Mouse (Mus musculus) stomach, postnatal 0 days (tissue): ENCODE measurements at regions not wholly inside any gene's neighbourhood (a gene's known extent, or its start where the extent isn't known, plus 50 kb on each side); places are given as distances from the start of the nearest gene placed in this dataset.

Experiments
- ATAC-seq: fragments of 200-750 bp; cut with Nextera tagmentation; 2 replicates; pipeline ENCODE4 v1.8.0; 2017; ENCODE audit not compliant: low FRiP score, low TSS enrichment
- DNase-seq: peaks from one replicate; pipeline ENCODE4 v3.0.0-alpha.2; 2016; ENCODE audit warnings: low spot score
- H3K27ac ChIP-seq: fragments of 300-500 bp; sonication (generic); replicated peaks from 2 replicates; pipeline ENCODE4 v1.5.1; 2014; ENCODE audit warnings: mild to moderate bottlenecking, control low read depth
- H3K27me3 ChIP-seq: fragments of 300-500 bp; sonication (generic); 2 replicates; pipeline ENCODE4 v1.6.1; 2014; ENCODE audit warnings: low read length; ENCODE audit not compliant: control insufficient read depth, insufficient read depth
- H3K36me3 ChIP-seq: fragments of 300-500 bp; sonication (generic); 2 replicates; pipeline ENCODE4 v1.6.1; 2014; ENCODE audit warnings: low read length, mixed read lengths; ENCODE audit not compliant: control insufficient read depth, insufficient read depth
- H3K4me1 ChIP-seq: fragments of 300-500 bp; sonication (generic); replicated peaks from 2 replicates; pipeline ENCODE4 v1.6.1; 2014; ENCODE audit warnings: antibody characterized with exemption; ENCODE audit not compliant: control insufficient read depth, insufficient read depth
- H3K4me2 ChIP-seq: fragments of 300-500 bp; sonication (generic); replicated peaks from 2 replicates; pipeline ENCODE4 v1.6.1; 2014; ENCODE audit warnings: low read depth, mild to moderate bottlenecking, control low read depth, moderate library complexity
- H3K4me3 ChIP-seq: fragments of 300-500 bp; sonication (generic); 2 replicates; pipeline ENCODE4 v1.5.1; 2014; ENCODE audit warnings: low read depth, low read length, control low read depth
- H3K9ac ChIP-seq: fragments of 300-500 bp; sonication (generic); 2 replicates; pipeline ENCODE4 v1.6.1; 2014; ENCODE audit warnings: mild to moderate bottlenecking, low read length, control low read depth, mixed read lengths
- H3K9me3 ChIP-seq: fragments of 300-500 bp; sonication (generic); 2 replicates; pipeline ENCODE4 v1.6.1; 2016; ENCODE audit warnings: low read length; ENCODE audit not compliant: control insufficient read depth
- CTCF ChIP-seq: IDR thresholded peaks from 2 replicates; pipeline ENCODE4 v1.5.1; 2016; ENCODE audit warnings: antibody characterized with exemption, low read depth, mild to moderate bottlenecking, moderate library complexity
- EP300 ChIP-seq: optimal IDR thresholded peaks from 2 replicates; pipeline ENCODE3; 2016; ENCODE audit warnings: antibody characterized with exemption
- WGBS: fragments of 180-500 bp; shearing (Covaris S2); extraction: QIAGEN DNeasy Blood & Tissue Kit; methylation state at CpG from one replicate; pipeline ENCODE4 v1.1.7; 2014; 5-methylcytosine and 5-hydroxymethylcytosine counted together

DNA sequence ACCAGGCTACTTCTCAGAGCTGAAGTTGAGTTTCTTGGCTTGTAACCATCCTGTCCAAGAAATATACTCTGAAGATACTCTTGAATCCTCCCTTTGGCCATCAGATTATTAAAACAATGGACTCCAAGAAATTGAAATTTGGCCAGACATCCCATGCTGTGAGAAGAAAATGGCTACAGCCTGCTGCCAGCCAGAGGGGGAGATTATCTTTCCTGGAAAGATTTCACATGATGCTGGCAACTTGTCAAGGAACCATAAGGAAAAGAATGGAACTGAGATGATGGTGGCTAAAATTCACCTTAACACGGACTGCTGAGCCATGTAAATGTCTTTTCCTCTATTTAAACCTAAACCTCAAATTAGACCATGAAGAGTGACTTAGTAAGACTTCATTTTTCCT, 698.7 kb upstream of the Castor2 start:
- H3K36me3 ChIP-seq: no peaks in the 10 kb centered on the region
- no peak overlapping the region for H3K9ac ChIP-seq
- H3K4me3 ChIP-seq: no peak overlapping the region
- no peak for TF ChIP-seq CTCF
- no peak for TF ChIP-seq EP300
- no peaks in the 10 kb centered on the region for H3K4me1 ChIP-seq
- ATAC-seq (no peak), DNase-seq (no peak)
- H3K27ac ChIP-seq: no peak overlapping the region
- 69% methylated on average over 1 of the region's 1 CpGs for whole genome bisulfite sequencing
- H3K9me3 ChIP-seq: no peaks in the 10 kb centered on the region
- H3K4me2 ChIP-seq: no peak overlapping the region
- no peaks in the 10 kb centered on the region for H3K27me3 ChIP-seq

DNA sequence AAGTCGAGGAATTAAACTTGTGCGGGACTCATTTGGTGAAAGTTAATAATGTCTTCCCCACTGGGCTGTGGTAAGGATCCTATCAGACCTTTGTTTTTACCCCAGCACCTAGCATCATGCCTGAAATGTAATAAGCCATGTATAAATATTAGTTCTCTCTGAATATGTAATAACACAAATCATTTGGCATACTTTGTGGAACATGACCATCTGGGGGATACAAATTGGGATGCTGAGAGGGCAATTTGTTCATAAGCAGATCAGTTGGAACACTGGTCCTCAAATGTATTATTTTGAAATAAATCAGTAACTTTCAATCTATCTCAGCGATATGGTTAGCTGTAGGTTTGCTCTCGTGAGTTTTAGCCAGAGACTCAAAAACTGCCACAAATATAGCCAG, 709.6 kb upstream of the Castor2 start:
- Histone ChIP-seq H3K9me3 (no peaks in the 10 kb centered on the region), H3K36me3 (no peaks in the 10 kb centered on the region), H3K4me1 (no peaks in the 10 kb centered on the region), H3K9ac (no peak overlapping the region), H3K27me3 (no peaks in the 10 kb centered on the region), H3K27ac (no peak overlapping the region), H3K4me3 (no peak overlapping the region), H3K4me2 (no peak overlapping the region)
- 74% methylated on average over 4 of the region's 4 CpGs for WGBS
- no peak for DNase-seq
- TF ChIP-seq CTCF: no peak
- no peak for TF ChIP-seq EP300
- no peak for ATAC-seq

DNA sequence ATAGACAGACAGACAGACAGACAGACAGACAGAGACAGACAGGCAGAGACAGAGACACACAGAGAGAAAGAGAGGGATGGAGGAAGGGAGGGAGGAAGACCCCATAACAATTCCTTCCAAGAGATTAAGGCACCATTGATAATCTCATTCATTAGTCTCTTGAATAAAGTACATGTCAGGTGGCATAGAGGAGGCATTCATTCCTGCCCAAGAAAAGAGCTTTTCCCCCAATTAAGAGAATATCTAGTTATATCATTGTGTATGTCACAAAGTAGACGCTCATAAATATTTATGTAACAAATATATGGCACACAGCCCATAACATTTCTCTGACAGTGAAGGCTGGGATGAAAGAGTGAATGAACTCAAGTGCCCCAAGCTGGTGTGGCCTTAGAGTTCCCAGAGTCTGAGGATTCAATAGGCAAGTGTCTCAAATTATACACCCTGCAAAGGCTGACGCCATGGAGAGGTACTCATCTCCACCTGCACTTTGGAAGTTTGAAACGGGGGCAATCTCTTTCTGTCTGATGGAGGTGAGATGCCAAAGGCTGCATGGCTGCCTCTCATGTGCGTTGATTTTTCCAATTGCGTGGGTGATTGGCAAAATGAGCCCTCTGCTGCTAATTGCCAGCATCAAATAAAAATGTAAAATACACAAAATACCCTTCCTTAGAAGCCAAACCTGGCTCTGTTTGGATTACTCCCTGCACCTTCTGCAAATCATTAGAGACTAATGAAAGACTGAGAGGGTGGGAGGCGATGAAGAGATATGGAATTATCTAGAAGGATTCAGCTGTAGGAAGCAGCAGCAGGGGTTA, 710.3 kb upstream of the Castor2 start:
- WGBS: 78% methylated on average over 6 of the region's 6 CpGs
- DNase-seq (no peak), ATAC-seq (no peak)
- Histone ChIP-seq H3K27me3 (no peaks in the 10 kb centered on the region), H3K4me3 (no peak overlapping the region), H3K27ac (no peak overlapping the region), H3K9me3 (no peaks in the 10 kb centered on the region), H3K9ac (no peak overlapping the region), H3K36me3 (no peaks in the 10 kb centered on the region), H3K4me1 (no peaks in the 10 kb centered on the region), H3K4me2 (no peak overlapping the region)
- TF ChIP-seq EP300 (no peak), CTCF (no peak)

DNA sequence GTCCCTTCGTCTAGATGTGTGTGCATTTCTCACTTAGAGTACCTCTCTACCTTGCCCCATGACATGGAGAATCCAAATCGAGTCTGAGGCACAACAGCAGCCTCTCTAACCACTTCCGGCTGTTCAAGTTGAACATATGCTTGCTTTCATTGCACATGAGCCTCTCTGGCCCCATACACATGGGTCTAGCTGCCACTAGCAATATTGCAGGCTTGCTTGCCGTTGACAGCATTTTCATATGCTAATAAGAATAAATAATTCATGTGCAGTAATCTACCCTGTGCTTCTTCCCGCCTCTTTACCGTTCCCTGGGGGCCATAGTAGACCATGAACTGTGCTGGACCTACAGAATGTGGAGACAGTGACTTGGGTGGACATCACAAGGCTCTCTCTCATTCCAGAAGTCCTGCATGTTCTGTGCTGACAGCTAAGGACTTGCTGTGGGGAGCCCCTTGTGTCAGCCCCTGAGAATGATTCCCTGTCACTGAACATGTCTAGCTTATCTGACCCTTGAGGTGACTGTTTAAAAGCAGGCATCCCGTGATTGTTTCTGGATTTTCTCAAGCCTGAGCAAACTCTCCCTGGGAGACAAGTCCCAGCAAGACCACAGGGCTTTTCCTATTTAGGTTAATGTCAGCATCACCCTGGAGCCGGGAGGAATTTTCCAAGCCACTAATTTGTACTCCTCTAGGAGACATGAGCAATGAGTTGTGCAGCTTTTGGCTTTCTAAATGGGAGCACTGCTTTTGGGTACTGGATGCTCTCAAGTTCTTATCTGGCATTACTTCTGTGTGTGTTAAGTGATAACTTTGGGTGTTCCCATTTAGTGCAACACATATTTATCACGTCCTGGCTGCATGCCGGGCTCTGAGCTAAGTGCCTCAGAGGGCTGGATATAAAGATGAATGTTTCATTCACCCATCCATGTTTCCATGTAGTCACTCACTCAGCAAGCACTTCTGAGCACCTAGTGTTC, 713.8 kb upstream of the Castor2 start:
- ATAC-seq (no peak), DNase-seq (no peak)
- WGBS: 44% methylated on average over 10 of the region's 10 CpGs

DNA sequence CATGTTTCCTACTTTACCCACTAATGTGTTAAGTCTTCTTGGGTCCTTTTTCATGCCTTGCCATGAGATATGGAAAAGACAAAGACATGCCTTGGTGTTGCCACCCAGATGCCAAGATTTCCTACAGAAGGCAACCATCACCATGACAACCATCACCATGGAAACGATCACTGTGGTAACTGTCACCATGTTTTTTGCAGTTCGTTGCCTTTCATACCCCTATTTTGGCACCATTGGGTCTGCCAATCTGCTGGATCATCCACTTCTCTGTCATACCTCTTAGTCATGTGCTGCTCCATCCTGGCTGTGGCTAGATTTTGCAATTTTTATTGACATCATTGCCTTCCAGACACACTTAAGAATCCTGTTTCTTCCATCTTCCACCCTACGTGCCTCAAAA, 733.7 kb upstream of the Castor2 start:
- H3K9ac ChIP-seq: no peak overlapping the region
- H3K27me3 ChIP-seq: no peaks in the 10 kb centered on the region
- no peak overlapping the region for H3K4me3 ChIP-seq
- TF ChIP-seq CTCF (no peak), EP300 (no peak)
- WGBS: 82% methylated on average over 3 of the region's 3 CpGs
- no peak overlapping the region for H3K27ac ChIP-seq
- H3K4me1 ChIP-seq: no peaks in the 10 kb centered on the region
- no peak overlapping the region for H3K4me2 ChIP-seq
- ATAC-seq (no peak), DNase-seq (no peak)
- no peaks in the 10 kb centered on the region for H3K9me3 ChIP-seq
- no peaks in the 10 kb centered on the region for H3K36me3 ChIP-seq

More for the DNA sequence above, 713.8 kb upstream of the Castor2 start:
- H3K9ac ChIP-seq: no peak overlapping the region
- H3K36me3 ChIP-seq: no peaks in the 10 kb centered on the region
- no peaks in the 10 kb centered on the region for H3K27me3 ChIP-seq
- no peak overlapping the region for H3K27ac ChIP-seq
- H3K4me2 ChIP-seq: no peak overlapping the region
- H3K4me1 ChIP-seq: no peaks in the 10 kb centered on the region
- no peaks in the 10 kb centered on the region for H3K9me3 ChIP-seq
- H3K4me3 ChIP-seq: no peak overlapping the region
- TF ChIP-seq EP300 (no peak), CTCF (no peak)

DNA sequence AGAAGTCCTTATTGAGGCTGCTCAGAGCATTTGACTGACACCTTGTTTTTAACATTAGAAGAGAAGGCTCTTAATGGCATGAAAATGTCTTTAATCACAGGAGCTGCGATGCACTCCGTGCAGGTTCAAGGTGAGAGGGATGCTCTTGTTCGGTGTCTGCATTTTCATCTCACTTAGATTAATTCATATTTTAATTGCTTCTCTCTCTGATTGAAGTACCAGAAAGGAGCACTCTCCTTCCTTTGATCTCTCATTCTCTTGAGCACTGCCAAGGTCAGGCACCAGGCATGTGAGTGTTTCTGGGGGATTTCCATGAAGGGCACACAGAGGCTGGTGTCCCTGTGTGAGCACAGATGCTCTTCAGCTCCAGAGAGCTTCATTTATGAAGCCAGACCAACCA, 752.0 kb upstream of the Castor2 start:
- TF ChIP-seq EP300 (no peak), CTCF (no peak)
- H3K9ac ChIP-seq: no peak overlapping the region
- no peaks in the 10 kb centered on the region for H3K36me3 ChIP-seq
- no peaks in the 10 kb centered on the region for H3K9me3 ChIP-seq
- no peak for ATAC-seq
- no peak overlapping the region for H3K4me2 ChIP-seq
- WGBS: 77% methylated on average over 3 of the region's 3 CpGs
- no peak overlapping the region for H3K4me3 ChIP-seq
- H3K27ac ChIP-seq: no peak overlapping the region
- DNase-seq: no peak
- no peaks in the 10 kb centered on the region for H3K27me3 ChIP-seq
- no peaks in the 10 kb centered on the region for H3K4me1 ChIP-seq
